Mouse (Mus musculus) kidney, adult 2 months (tissue): ENCODE results near the gene Slc17a7.

Experiments used
- CTCF ChIP-seq: fragments of 200-500 bp; conservative IDR thresholded peaks from 2 replicates; pipeline ENCODE4 v1.5.1; 2011; ENCODE audit warnings: low read depth, mild to moderate bottlenecking, control low read depth, low read length, moderate library complexity, mixed read lengths; ENCODE audit not compliant: insufficient read depth, insufficient read length
- POLR2A ChIP-seq: fragments of 200-500 bp; IDR thresholded peaks from one replicate; pipeline ENCODE4 v1.6.1; 2011; ENCODE audit warnings: low read depth, low read length, control low read depth

DNA sequence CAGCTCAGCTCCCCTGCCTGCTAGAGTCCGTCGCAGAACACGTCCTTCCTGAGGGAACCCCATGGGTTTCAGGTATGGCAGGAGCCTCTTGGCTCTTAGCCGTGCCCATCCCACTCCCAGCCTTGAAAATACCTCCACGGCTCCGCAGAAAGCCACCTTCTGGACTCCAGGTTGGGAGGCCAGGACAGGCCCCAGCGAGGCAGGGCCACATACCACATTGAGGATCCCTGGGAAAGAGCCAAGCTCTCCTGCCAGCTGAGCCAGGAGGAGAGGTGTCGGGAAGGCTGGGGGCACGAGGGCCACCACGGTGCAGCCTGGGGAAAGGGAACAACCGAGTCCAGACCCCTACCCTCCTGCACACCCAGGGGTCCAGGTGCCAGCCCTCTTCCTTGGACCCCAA is 16.5 kb upstream of the Slc17a7 start:
- TF ChIP-seq CTCF = no peak
- TF ChIP-seq POLR2A = no peak
